Mouse (Mus musculus) lung, postnatal 0 days (tissue): ENCODE results near the gene Vps37d.

Experiments used
- CTCF ChIP-seq: IDR thresholded peaks from 2 replicates; pipeline ENCODE4 v1.5.1; 2016; ENCODE audit warnings: antibody characterized with exemption, mild to moderate bottlenecking
- EP300 ChIP-seq: IDR thresholded peaks from 2 replicates; pipeline ENCODE4 v1.6.1; 2016; ENCODE audit warnings: antibody characterized with exemption, mild to moderate bottlenecking, control low read depth

DNA sequence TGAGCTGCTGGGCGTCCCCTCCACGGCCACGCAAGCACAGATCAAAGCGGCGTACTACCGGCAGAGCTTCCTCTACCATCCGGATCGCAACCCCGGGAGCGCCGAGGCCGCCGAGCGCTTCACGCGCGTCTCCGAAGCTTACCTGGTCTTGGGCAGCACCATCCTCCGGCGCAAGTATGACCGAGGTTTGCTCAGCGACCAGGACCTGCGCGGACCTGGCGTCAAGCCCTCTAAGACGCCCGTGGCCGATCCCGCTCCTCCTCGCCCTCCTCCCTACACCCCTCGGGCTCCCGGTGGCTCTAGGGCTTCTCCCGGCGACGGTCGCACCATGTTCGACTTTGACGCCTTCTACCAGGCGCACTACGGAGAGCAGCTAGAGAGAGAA is 13.7 kb downstream of the Vps37d start:
- TF ChIP-seq CTCF (no peak), EP300 (no peak)
